Mouse (Mus musculus) embryonic fibroblast, embryonic 13.5 days (primary cell): ENCODE measurements around the gene Ppp6r2. TPM values are rescaled to one million over a fixed set of nuclear protein-coding genes. Genes with fewer than 3 reads are reported as not detected.

Source experiments
- H3K27ac ChIP-seq: 2 replicates; pipeline ENCODE4 v1.5.1; 2012; ENCODE audit warnings: low read length, control low read depth, inconsistent platforms; ENCODE audit not compliant: insufficient read depth
- H3K4me1 ChIP-seq: 2 replicates; pipeline ENCODE4 v1.6.1; 2011; ENCODE audit warnings: low read length; ENCODE audit not compliant: control insufficient read depth, insufficient read depth
- H3K4me3 ChIP-seq: 2 replicates; pipeline ENCODE4 v1.5.1; 2011; ENCODE audit warnings: mild to moderate bottlenecking, control low read depth, low read length; ENCODE audit not compliant: insufficient read depth
- CTCF ChIP-seq: IDR thresholded peaks from 2 replicates; pipeline ENCODE4 v1.5.1; 2011; ENCODE audit warnings: mild to moderate bottlenecking, control low read depth, low read length, moderate library complexity, borderline replicate concordance; ENCODE audit not compliant: insufficient read depth
- POLR2A ChIP-seq: IDR thresholded peaks from 2 replicates; pipeline ENCODE4 v1.6.1; 2011; ENCODE audit warnings: low read depth, mild to moderate bottlenecking, control low read depth, low read length, moderate library complexity
- polyA plus RNA-seq: library from polyadenylated mRNA; stranded (reverse); fragments of >200 nt; gene quantifications from 2 replicates; pipeline ENCODE4 v1.2.4, GENCODE M21; 2011; ENCODE audit warnings: low read depth; ENCODE audit not compliant: missing spikeins, insufficient read length

Ppp6r2 gene
- polyA plus RNA-seq, 1 experiment, result 43.1 TPM

DNA sequence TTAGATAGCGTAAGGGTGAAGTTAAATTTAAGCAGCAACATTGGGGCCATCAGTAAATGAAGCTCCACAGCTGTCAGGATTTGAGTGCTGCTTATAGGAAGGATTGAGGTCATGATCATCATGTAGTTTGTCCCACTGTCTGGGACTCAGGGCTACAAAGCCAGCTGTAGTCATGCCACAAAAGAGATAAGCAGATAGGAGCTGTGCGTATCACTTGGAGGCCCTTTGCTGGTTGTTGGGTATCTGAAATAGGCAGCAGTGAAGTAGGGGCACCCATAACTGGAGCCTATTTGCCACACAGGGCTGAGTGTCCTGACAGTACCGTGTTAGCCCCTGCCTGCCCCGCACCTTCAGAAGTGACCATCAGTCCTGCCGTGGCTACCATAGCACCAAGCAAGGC lies 74.1 kb downstream of the Ppp6r2 start:
- Histone ChIP-seq H3K27ac (no peak overlapping the region), H3K4me3 (no peak overlapping the region), H3K4me1 (no peaks in the 10 kb centered on the region)
- TF ChIP-seq CTCF (no peak), POLR2A (no peak)

DNA sequence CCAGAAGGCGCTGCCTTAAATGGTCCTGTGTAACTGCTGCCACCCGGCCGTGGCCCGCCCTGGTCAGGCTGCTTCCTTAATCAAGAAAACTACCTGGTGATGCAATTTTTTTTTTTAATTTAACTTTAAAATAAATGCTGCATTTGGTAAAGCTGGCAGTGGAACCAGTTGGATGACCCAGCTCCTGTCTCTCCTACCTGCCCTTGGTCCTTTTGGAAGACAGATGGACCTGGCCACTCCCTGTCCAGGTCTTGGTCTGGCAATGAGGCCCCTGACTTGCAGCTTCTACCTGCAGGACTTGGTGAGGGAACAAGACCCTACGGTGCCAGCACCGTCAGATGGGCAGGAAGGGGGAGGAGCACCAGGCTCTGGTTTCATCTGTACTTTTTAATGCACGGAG lies 74.8 kb downstream of the Ppp6r2 start:
- Histone ChIP-seq H3K27ac (no peak overlapping the region), H3K4me3 (no peak overlapping the region), H3K4me1 (no peaks in the 10 kb centered on the region)
- TF ChIP-seq POLR2A (no peak), CTCF (no peak)

DNA sequence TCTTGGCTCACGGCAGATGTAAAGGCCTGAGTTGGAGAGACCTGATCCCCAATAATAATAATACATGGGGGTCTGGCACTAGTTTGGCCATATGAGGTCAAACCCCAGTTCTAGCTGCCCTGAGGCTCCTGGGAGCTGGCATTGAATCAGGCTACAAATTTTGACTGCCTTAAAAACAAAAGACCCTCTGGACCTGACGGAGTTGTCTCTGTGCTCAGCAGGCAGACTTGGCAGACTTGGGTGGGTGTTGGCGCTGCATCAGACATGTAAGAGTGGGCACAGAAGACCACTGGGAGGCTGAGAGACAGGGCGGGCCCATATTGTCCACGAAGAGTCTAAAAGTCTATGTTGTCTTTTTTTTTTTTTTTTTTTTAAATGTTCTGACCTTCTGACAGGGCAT lies 75.2 kb downstream of the Ppp6r2 start:
- TF ChIP-seq POLR2A (no peak), CTCF (no peak)
- H3K4me1 ChIP-seq, result no peaks in the 10 kb centered on the region
- no peak overlapping the region for H3K27ac ChIP-seq
- no peak overlapping the region for H3K4me3 ChIP-seq

DNA sequence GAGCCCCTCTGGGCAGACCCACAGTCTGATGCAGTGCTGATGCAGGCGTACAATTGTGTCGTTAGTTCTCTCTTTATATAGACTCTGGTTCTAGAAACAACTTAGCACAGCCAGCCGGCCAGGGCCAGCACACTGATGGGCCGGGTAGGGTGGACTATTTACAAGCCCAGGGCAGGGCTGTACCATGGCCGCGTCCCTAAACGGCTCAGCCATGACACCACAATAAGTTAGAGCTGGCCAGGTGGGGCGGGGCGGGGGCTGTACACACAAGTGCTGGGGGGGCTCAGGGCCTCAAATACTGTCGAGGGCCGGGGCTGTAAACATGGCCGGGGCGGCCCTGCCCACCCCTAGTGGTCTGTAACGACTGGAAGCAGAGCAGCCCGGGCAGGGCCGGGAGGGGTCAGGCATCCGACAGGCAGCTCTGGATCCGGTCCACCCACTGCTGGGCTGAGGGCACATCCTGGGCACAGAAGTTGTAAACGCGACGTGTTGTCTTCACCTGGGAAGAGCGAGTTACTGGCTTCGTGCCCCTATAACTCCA lies 76.9 kb downstream of the Ppp6r2 start:
- Histone ChIP-seq H3K4me1 (no peaks in the 10 kb centered on the region), H3K27ac (no peak overlapping the region), H3K4me3 (no peak overlapping the region)
- TF ChIP-seq CTCF, result no peak
- no peak for TF ChIP-seq POLR2A

DNA sequence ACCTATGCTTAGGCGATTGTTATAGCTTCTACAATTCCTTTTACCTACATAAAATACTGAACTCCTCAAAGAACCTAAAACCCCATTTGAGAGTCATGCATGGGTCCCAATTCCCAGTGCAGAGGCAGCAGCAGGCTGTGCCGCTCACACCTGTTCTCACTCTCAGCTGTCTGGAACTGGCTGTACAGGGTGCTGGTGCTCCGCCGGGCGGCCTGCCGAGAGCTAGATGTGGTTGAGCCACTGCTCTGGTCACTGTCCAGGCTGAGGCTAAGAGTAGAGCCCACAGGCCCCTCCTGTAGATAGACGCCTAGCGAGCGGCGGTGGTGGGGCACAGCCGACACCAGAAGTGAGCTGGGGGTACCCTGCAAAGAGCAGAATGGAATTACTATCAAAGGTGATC lies 78.1 kb downstream of the Ppp6r2 start:
- TF ChIP-seq CTCF, result no peak
- TF ChIP-seq POLR2A, result no peak
- no peak overlapping the region for H3K4me3 ChIP-seq
- H3K27ac ChIP-seq, result no peak overlapping the region
- H3K4me1 ChIP-seq, result no peaks in the 10 kb centered on the region

DNA sequence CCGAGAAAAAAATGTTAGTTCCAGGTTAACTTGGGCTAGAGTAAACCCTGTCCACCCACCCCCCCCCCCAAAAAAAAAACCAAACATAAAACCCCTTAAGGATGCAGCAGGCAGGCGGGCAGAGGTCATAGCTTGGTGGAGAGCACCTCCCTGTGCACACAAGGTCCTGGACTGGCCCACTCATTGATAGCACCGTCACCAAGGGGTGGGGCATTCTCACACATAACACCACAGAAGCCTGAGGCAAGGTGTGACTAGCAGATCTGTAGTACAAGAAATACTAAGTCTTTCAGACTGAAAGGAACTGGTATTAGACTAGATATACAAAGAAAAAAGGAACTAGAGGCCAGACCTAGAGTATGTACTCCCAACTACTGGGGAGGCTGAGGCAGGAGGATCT lies 80.2 kb downstream of the Ppp6r2 start:
- TF ChIP-seq CTCF (no peak), POLR2A (no peak)
- Histone ChIP-seq H3K4me3 (no peak overlapping the region), H3K27ac (no peak overlapping the region), H3K4me1 (no peaks in the 10 kb centered on the region)

DNA sequence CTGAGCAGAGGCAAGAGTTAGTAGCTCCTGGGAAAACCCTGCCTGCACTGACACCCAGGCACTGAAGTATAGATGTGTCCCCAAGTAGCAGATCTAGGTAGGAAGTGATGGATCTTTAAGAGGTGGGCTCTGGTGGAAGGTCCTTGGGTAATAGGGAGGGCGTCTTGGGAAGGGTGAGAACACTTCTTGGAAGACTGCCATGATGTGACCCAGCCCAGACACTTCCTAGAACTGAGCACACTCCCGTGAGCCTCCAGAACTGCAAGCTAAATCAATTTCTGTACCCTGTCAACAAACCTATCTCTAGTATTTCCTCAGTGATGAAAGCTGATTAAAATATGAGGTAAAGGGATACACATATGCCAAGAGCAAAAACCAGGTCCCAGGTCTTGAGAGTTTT lies 81.4 kb downstream of the Ppp6r2 start:
- no peak overlapping the region for H3K4me3 ChIP-seq
- no peak overlapping the region for H3K27ac ChIP-seq
- TF ChIP-seq CTCF (no peak), POLR2A (no peak)
- H3K4me1 ChIP-seq, result no peaks in the 10 kb centered on the region

DNA sequence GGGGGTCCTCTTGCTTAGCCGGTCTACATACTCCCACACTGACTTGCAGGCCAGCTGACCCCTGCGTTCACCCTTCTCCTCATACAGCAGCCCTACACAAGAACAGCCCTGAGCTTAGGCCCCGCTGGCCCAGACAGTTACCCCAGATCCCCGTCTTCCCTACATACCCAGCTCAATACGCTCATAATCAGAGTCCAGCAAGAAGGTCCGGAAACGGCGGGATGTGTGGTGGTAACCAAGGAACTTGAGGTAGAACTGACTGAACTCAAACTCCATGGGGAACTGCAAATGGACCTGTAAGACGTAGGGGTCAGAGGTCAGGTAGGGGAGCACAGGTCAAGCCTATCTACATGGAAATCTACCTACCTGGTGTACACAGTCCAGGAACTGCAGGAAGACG lies 82.4 kb downstream of the Ppp6r2 start:
- Histone ChIP-seq H3K4me3 (no peak overlapping the region), H3K4me1 (no peaks in the 10 kb centered on the region), H3K27ac (no peak overlapping the region)
- TF ChIP-seq POLR2A (no peak), CTCF (no peak)

DNA sequence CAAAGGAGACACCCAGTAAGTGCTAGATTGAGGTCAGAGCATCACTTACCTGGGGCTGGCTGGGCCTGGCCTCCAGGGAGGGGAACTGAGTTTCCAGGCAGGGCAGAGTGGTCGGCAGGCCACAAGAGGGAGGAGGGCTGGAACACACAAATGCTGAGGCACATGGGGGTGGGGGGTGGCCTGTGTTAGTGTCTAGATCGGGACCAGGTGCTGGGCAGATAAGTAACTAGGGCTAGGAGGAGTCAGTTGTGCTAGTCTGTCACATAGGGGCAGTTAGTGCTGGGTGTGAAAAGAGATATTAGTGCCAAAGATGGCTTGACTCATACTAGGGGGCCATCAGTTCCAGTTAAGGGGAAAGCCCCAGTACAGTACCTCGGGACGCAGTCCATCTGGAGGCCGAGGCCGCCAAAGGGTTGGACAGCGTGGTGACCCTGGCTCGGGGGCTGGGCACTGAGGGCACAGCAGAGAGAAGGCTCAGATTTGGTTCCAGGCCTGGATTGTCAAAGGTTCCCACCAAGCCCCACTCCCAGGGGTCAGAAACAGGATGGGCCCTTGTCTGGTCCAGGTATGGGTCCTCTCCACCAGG lies 84.3 kb downstream of the Ppp6r2 start:
- Histone ChIP-seq H3K4me3 (no peak overlapping the region), H3K4me1 (no peaks in the 10 kb centered on the region), H3K27ac (no peak overlapping the region)
- no peak for TF ChIP-seq CTCF
- TF ChIP-seq POLR2A, result no peak

DNA sequence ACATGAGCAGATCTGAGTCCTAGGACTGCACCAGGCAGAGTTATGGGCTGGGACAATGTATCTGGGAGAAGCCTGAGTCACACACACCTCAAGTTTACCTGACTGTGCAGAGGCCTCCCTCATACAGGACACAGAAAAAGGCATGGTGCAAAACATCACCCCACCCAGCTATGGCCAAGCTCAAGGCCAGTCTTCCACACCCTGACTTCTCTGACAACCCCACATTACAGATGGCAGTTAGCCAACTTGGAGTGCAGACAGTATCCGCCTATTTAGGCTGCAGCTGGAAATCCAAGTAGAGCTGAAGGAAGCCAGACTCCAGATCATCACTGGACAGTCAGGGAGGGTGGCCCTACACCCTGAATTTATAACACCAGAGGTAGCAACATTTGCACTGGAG lies 85.1 kb downstream of the Ppp6r2 start:
- Histone ChIP-seq H3K4me3 (no peak overlapping the region), H3K27ac (no peak overlapping the region), H3K4me1 (no peaks in the 10 kb centered on the region)
- TF ChIP-seq POLR2A, result no peak
- TF ChIP-seq CTCF, result no peak
